Mouse (Mus musculus): ENCODE results near the gene Ptpn4.
A peak's percentile ranks its signal among the peaks of the same experiment; 100 is the strongest.

Ptpn4 gene

DNA sequence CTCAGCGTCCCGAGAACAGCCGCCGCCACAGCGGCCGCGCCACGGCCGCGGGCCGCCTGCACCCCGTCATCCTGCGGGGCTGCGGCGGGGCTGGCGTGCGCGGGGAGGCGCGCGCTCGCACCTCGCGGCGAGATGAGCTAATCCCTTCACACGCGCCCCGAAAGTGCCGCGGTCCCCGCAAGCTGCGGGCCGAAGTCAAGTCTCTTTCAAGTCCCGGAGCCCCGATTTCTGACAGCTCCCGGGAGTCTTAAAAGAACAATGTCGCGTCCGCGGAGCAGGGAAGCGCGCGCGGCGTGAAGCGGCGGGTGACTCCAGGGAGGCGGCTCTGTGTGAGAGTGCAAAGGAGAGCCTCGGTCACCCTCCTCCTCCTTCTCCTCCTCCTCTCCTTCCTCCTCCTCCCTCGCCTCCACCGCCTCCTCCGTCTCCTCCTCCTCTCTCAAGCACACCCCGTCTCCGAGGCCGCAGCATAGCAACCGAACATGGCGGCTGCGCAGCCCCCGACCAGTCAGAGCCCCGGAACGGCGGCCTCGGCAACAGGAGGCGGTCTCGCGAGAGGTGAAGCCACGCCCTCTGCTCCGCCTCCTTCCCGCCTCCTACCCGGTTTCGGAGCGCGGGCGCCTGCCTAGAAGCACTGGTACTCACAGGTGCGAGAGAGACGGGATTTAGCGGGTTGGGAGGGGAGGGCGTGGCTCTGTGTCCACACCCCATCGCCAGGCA, at the start of gene Ptpn4:
TSS of gene Ptpn4 (minus strand) at position 579 of the 717 bp plus-strand sequence.
- DNase-seq: peak; percentile 99

DNA sequence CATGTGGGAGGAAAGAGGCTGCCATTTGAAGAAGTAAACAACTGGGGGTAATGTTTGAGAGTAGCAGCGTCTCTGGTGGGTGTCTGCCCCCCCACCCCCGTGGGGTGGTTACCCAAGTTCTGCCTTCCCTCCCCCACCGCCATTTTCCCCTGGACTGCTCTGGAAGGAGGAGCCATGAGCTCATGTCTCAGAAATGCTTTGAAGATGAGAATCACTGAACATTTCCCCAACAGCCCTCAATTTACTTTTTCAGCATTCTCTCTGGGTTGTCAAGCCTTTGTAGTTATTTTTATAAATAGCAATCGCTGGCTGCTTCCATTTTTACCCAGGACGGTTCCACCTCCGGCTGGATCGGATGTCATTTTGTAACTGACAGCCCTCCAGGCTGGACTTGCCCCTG, 48.9 kb upstream of the Ptpn4 start:
- peak; percentile 22 for DNase-seq

DNA sequence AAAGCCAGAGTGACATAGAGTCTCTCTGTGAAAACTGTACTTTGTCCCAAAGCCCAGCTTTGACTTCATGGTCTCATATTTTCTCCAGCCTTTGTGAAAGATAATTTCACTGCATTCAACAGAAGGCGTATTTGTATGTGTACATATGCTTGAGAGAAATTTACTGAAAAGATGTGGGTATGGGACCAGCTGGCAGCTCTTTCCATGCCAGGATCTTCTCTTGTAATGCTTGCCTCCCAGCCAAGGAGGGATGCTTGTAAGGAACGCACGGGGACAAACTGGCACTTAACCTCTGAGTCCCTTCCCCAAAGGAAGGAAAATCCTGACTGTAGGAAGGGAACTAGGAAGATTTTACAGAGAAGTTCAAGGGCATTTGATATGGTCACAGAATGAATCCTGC, 46.9 kb upstream of the Ptpn4 start:
- no peak for DNase-seq

DNA sequence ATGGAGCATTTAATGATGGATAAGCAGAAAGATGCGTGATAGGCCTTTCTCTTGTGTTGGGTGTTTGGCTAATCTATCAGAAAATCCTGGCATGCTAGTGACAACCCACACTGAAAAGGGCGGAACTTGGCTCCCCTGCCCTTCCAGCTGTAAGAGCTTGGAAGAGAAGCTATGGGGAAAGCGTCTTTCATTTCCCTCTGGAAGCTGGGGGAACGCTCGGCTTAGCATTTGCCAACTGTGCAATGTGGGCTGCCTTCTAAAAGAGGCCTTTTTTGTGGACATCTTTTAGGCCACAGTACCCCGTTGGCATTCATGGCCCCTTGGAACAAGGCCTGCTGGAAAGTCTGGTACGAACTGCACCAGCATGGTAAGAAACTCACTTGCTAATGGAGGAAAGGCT, 41.5 kb upstream of the Ptpn4 start:
- DNase-seq: no peak

DNA sequence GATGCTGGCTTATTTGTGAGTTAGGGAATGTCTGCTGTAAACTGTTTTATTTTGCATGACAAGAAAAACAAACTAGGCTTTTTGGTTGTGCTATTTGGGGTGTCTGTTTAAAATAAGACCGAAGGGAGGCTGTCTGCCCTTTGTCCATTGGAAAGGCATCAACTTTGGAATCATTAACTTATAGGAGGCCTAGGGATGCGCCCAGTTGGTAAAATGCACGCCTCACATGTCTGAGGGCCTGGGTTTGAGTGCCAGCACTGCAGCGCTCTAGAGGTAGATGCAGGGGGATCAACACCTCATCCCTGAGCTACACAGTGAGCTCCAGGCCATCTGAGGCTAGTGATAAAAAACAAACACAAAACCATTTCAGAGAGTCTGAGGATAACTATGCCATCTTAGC, 40.1 kb upstream of the Ptpn4 start:
- no peak for DNase-seq

DNA sequence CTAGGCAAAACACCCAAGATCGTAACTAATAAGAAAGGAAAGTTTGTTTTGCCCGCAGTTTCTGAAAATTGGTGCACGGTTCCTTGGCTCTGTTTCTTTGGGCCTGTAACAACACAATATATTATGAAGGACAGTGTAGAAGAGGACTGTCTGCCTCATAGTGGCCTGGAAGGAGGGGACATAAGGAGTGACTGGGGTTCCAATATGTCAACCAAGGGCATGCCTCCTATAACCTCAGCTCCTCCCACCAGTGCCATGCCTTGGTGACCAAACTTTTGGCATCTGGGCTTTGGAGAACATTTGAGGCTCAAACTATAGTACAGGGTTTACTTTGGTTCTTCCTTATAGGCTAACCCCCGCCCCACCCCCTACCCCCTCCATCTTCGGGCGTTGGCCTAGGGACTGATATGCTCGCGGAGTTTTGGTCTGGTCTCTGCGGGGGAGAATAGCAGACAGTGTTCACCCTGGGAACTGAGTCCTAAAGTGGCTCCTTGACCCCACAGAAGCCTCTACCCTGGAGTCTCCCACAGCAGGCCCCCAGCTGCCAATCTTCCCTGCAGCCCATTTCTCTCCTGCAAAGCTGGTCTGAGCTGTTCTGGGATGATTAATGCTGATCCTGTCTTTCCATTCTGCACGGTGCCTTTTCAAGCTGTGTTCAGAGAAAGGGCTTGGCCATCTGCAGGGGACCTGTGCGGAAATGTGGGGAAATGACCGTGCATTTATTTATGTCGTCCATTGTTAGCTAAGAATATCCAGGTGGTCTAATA, 31.2 kb upstream of the Ptpn4 start:
- peak; percentile 39 for DNase-seq

DNA sequence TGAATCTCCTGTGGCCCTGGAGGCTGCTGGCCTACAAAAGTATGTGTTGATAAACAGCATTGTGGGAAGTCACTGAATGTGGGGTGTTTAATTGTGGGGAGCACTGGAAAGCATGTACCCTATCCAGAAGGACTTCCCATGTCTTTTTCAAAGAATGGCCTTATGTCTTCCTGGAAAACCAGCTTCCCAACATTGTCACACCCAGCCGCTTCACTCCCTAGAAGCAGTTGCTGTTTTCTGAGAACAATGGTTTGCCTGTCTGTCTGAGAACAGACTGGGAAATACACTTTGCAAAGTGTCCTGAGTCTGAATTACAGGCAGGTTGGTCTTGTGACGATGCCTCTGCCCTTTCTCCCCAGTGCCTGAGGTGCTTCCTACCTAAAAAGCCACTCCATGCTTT, 29.9 kb upstream of the Ptpn4 start:
- DNase-seq: no peak

DNA sequence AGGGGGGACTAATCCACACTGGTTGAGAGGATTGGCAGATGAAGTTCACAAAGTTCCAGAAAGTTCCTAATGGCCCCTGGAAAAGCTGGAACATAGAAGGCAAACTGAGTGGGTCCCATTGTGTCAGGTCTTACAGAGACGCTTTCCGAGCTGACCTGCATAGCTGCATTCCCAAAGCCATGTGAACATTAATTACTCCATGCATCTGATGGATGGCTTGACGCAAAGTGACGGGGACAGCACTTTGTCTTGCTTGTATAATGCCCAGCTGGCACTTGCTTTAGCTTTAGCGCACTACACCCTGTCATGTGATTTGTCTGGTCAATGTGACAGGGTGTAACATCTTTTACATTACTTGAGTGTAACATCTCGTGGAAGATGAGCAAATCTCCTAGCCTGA, 27.9 kb upstream of the Ptpn4 start:
- no peak for DNase-seq

DNA sequence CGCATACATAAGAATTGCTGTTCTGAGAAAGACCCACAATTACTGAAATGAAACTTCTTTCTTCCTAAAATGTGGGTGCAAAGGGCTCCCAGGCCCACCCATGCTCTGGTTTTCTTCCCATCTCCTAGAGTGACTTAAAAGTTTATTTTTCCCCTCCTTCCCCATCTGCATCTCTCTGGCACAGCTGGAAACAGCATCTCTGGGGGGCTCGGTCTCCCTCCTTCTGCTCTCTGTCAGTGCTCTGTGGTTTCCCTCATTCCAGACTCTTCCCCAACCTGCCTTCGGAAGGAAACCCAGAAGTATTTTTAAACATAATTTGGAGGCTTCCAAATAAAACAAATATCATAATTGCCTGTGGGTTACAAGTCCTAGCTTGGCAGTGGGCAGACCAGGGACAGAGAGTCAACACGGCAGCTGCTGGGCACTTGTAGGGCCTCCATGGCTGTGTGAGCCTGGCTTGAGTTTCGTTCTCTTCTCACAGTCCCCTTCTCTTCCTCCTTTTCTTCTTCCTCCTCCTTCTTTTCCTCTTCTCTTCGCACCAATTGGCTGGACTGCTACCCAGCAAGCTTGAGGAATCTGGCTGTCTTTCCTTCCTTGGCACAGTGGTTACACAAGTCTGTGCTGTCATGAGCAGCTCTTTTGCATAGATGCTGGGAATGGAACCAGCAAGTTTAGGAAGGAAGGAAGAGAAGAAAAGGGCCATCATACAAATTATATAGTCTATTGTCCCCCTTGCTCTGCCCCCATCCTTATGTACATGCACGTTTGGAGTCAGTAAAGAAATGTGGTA, 26.3 kb upstream of the Ptpn4 start:
- no peak for DNase-seq

DNA sequence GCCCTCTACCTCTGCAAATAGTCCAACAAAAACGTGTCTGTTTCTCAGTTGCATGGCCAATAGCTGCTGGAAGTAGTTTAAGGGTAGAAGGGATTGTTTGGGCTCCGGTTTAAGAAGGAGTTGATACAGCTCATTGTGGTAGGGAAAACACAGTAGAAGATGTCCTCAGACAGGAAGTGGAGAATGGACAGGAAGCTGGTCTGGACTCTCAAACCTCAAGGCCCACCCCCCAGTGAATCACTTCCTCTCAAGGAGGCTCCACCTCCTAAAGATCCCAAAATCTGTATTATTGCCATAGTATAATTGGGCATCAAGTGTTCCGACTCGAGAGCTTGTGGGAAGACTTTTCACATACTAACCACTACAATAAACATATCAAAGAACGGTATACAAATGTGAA, 22.2 kb upstream of the Ptpn4 start:
- DNase-seq: no peak

DNA sequence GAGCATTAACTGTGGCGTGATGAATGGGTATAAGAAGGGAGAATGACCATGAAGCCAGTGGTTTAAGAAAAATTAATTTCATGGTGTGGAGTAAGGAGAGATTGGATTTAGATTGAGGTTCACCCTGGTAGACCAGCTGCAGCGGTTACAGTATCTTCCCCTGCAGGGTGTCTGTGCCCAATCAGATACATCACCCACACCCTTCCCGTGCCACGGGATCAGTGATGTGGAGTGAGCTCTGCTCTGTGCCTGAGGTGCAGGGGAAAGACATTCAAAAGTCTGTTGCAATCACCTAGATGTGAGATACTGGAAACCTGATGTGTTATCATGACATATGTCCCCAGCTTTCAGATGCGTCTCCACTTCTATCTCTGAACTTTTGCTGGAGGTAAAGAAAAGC, 15.6 kb upstream of the Ptpn4 start:
- DNase-seq: no peak

DNA sequence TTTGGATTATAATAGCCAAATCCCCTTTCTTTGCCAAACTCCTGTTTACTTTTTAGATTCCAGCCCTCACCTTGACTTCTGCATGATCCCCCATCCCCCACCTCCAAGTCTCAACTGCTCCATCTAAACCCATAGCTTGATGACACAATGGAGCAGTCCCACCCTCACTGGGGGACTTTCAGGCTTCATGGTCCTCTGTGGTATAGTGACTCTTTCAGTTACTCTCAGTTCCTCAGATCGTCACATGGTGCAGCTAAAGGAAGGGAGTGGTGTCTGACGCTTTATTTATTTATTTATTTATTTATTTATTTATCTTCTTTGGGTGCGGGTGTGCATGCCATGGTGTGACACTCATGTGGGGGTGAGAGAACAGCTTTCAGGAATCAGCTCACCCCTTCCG, 14.9 kb upstream of the Ptpn4 start:
- no peak for DNase-seq

DNA sequence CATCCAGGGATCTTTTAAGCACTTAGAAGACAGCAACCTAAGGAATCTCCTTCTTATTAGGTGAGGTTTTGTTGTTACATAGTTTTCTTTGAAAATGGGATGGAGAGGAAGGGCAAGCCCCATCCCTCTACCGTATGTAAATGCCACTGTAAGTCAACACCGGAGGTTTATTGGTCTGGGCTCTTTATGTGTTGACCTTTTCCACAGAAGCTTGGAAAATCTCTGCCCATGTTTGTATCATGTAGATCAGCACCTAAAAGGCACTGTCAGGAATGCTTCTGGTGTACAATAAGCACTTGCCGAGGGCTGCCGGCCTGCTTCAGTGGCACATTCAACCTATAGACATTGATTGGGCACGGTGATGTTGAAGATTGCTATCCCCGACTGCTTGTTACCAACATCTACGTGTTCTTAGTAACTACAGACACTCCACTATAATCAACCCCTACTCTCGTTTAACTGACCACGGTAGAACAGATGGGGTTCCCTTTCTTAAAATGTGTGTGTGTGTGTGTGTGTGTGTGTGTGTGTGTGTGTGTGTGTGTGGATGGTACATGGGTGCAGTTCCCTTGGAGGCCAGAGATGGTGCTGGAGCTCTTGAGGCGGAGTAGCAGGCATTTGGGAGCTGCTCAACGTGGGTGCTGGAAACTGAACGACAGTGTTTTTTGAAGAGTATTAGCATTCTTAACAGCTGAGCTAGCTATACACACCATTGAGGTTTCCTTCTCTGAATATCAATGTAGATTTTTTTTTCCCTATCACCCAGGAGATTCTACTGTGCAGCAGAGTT, 11.9 kb upstream of the Ptpn4 start:
- DNase-seq: no peak

DNA sequence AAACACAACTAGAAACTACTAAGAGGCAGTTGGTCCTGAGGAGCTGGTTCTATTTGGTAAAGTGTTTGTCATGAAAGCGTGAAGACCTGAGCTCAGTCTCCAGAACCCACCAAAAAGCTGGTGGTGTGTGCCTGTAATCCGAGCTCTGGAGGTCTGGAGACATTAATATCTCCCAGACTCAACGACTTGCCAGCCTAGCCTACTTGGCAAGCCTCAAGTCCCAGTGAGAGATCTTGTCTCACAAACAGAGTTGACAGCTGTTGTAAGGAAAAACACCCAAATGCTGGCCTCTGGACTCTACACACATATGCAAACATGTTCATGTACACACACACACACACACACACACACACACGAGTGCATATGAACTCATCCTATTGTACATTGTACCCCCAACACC, 7.9 kb upstream of the Ptpn4 start:
- DNase-seq: no peak

DNA sequence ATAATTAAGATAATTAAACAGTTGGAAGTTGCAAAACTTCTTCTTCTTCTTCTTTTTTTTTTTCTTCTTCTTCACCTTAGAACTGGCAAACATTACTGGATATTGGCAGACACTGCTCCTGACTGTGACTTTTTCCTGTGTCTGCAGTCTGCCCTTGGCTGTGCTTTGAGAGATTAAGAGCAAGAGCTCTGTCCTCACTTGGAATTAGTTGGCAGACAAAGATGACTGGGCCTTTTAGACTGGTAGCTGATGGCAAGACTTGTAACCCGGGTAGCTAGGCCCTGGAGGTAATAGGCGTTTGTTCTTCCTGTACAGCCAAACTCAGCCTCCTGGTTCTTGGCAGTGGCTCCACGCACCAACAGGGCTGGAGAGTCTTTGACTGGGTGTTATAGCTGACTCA, 5.7 kb upstream of the Ptpn4 start:
- no peak for DNase-seq

DNA sequence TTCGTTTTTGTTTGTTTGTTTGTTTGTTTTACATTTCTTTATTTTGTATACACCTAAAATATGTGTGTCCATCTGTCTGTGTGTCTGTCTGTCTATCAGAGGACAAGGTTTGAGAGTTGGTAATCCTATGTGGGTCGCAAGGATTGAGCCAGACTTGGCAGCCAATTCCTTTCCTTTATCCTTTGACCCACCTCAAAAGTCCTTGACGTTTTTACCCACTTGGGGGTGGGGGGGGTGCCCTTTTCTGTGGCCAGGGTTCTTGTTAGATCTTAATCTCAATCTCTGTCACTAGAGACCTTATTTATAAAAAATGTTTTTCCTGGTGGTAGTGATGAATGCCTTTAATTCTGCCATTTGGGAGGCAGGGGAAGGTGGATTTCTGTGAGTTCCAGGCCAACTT, 828 bp upstream of the Ptpn4 start:
- no peak for DNase-seq

DNA sequence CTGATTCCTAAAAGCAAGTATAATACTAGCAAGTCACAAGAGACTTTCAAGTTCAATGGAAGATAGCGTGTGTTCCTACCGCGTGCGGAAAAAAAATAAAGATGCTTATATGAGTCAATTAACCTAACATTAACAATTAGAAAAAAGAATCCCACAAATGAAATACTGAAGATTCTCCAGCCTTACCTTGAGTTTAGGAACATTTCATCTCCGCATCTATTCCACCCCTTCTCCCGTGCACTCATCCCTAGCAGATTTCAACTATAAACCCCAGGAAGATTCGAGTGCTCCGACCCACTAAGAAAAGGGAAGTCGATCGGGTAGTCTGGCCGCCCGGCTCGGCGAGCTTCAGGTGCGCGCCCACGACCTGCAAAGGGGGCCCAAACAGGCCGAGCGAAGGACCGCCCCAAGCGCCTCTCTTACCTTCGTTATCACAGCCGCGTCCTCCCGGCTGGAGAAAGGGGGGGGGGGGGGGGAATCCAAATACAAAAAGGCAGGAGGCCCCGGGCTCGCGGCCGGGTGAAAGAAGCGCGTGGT, 866 bp downstream of the Ptpn4 start:
- DNase-seq: peak; percentile 63

DNA sequence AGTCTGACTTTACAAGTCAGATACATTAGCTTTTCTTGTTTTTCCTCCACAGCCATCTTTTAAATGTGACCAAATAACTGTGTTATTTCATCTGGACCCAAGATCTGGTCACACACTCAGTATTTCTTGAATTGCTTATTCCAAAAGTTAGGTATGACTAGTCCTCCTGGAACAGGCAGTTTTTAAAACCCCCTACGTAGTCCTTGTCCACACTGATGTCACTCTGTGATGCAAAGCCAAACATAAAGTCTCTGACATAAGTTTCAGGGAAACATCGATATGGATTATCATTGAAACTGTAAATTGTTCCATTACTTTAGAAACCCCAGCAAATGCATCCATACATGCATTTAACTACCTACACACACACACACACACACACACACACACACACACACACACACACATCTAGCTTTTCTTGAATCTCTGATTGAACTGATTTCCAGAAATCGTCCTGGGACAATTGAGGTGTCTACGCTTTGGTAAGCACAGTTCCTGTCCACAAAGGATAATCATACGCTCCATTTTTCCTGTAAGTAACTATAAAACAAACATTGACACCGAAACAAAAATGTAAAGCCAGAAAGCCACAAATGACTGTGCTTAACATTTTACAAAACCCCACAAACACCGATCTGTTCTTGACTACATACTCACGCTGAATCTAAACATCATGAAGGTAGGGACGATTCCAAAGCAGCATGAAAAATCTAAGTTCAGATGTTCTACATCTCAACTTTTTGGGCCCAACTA, 1.5 kb downstream of the Ptpn4 start:
- peak; percentile 7 for DNase-seq

DNA sequence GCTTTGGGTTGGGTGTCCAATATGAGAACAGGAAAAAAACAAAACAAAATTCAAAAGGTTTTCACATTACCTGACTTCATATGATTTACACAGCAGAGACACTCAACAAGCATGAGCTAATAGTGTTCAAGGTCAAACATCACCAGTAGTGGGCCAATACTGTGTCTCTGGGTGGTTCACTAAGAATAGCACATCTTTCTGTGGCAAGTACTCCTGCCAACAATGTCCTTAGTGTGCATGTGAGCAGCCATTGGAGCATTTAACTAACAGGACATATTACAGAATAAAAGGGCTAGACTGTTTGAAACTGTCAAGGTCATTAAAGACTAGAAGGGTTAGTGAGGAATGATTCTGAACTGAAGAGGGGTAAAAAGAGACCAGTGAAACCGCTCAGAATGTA, 9.3 kb downstream of the Ptpn4 start:
- no peak for DNase-seq

DNA sequence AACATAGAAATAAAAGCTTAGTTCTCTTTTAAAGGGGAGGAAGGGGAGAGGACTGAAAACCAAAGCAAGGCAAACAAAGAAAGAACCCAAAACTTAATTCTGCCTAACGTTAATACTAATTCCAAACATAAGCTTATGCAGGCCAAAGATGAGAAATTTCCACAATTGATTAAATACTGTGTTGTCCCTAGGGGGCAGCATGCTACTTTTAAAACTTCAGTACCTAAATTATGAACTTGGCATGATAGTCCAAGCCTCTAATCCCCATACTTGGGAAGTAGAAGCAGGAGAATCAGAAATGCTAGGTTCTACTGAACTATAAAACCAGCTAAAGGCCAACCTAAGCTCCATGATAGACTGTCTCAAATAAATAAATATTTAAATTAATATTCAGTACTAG, 18.7 kb downstream of the Ptpn4 start:
- peak; percentile 53 for DNase-seq

DNA sequence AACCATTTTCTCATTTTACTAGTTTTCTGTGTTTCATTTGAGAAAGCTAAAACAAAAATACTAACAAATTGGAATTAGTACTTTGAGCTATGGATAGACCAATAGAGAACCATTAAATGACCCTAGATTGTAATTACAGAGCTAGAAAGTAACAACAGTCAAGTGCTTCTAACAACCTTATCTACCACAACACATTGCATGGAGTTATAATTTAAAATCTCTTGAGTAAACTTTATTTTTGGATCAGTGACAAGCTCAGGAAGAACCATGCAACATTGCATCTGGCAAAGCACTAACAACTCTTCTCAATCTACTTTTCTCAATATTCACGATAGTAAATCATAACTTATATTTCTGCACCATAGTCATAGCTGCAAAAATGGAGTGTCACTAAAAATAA, 29.7 kb downstream of the Ptpn4 start:
- no peak for DNase-seq

DNA sequence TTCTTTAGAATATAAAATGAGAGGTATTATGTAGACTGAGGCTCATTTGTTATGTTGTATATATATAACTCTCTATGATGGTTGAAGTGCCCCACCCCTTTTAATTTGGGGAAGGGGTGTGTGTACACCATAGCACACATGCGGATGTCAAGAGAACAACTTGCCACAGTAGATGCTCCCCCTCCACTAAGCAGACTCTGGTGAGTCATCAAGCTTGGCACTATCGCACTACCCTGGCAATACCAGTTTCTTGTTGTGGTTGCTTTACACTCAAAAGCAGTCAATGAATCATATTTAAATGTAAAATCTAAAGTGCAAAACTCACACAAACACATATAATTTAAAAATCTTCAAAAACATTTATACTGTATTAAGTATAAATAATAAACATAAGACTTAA, 31.4 kb downstream of the Ptpn4 start:
- DNase-seq: no peak
